Mouse (Mus musculus): ENCODE measurements around the gene Gm14862. TPM values are rescaled to one million over a fixed set of nuclear protein-coding genes. Genes with fewer than 3 reads are reported as not detected.

Gene Gm14862
- polyA plus RNA-seq, 1 experiment from 2014 or later = not detected

GRCm38 (mm10) chrX:9221206-9221605, 35.5 kb downstream of the Gm14862 start:
- WGBS = 30% methylated on average over 6 of the region's 6 CpGs
- ATAC-seq (ENCODE audit: insufficient number of reproducible peaks, low FRiP score, low TSS enrichment, low read depth) = no peak
- no peak overlapping the region for H3K4me3 ChIP-seq (replicated peaks)
- no peaks in the 10 kb centered on the region for H3K36me3 ChIP-seq
- H3K9ac ChIP-seq = no peak overlapping the region
- no peaks in the 10 kb centered on the region for H3K9me3 ChIP-seq (replicated peaks)
- no peaks in the 10 kb centered on the region for H3K4me1 ChIP-seq
- H3K4me2 ChIP-seq (replicated peaks) = no peak overlapping the region
- no peaks in the 10 kb centered on the region for H3K27me3 ChIP-seq
- H3K27ac ChIP-seq (replicated peaks) = no peak overlapping the region

GRCm38 (mm10) chrX:9219570-9219969, 37.1 kb downstream of the Gm14862 start:
- no peak for ATAC-seq (ENCODE audit: insufficient number of reproducible peaks, low FRiP score, low TSS enrichment, low read depth)
- Histone ChIP-seq H3K9ac (no peak overlapping the region), H3K4me1 (no peaks in the 10 kb centered on the region), H3K36me3 (no peaks in the 10 kb centered on the region), H3K9me3 (replicated peaks) (no peaks in the 10 kb centered on the region), H3K27ac (replicated peaks) (no peak overlapping the region), H3K4me2 (replicated peaks) (no peak overlapping the region), H3K27me3 (no peaks in the 10 kb centered on the region), H3K4me3 (replicated peaks) (no peak overlapping the region)
- 86% methylated on average over 3 of the region's 3 CpGs for WGBS

- H3K9me3 ChIP-seq (replicated peaks) = no peaks in the 10 kb centered on the region
- no peaks in the 10 kb centered on the region for H3K36me3 ChIP-seq
- no peak overlapping the region for H3K9ac ChIP-seq
- H3K27ac ChIP-seq (replicated peaks) = no peak overlapping the region
- no peak overlapping the region for H3K4me3 ChIP-seq (replicated peaks)
- WGBS = 87% methylated on average over 2 of the region's 2 CpGs
- no peak for ATAC-seq (ENCODE audit: insufficient number of reproducible peaks, low FRiP score, low TSS enrichment, low read depth)
- no peaks in the 10 kb centered on the region for H3K4me1 ChIP-seq
- no peak overlapping the region for H3K4me2 ChIP-seq (replicated peaks)
- H3K27me3 ChIP-seq = no peaks in the 10 kb centered on the region
These were observed 40.5 kb downstream of the Gm14862 start for GRCm38 (mm10) chrX:9216244-9216643.

- no peak overlapping the region for H3K4me2 ChIP-seq (replicated peaks)
- H3K4me3 ChIP-seq (replicated peaks) = no peak overlapping the region
- WGBS = 67% methylated on average over 2 of the region's 2 CpGs
These were observed 51.6 kb downstream of the Gm14862 start for GRCm38 (mm10) chrX:9205121-9205520.

GRCm38 (mm10) chrX:9202781-9203405, 53.8 kb downstream of the Gm14862 start:
- Histone ChIP-seq H3K4me1 (no peaks in the 10 kb centered on the region), H3K27me3 (peaks cover 8% of the 10 kb centered on the region), H3K27ac (replicated peaks) (no peak overlapping the region), H3K9ac (no peak overlapping the region), H3K9me3 (replicated peaks) (no peaks in the 10 kb centered on the region), H3K4me3 (replicated peaks) (no peak overlapping the region), H3K4me2 (replicated peaks) (no peak overlapping the region), H3K36me3 (no peaks in the 10 kb centered on the region)
- 69% methylated on average over 7 of the region's 7 CpGs for WGBS
- no peak for ATAC-seq (ENCODE audit: insufficient number of reproducible peaks, low FRiP score, low TSS enrichment, low read depth)

More at GRCm38 (mm10) chrX:9205121-9205520, 51.6 kb downstream of the Gm14862 start:
- no peak for ATAC-seq (ENCODE audit: insufficient number of reproducible peaks, low FRiP score, low TSS enrichment, low read depth)
- Histone ChIP-seq H3K4me1 (no peaks in the 10 kb centered on the region), H3K27ac (replicated peaks) (no peak overlapping the region), H3K36me3 (no peaks in the 10 kb centered on the region), H3K9me3 (replicated peaks) (no peaks in the 10 kb centered on the region), H3K9ac (no peak overlapping the region), H3K27me3 (peaks cover 2% of the 10 kb centered on the region)

- Histone ChIP-seq H3K4me2 (replicated peaks) (no peak overlapping the region), H3K36me3 (no peaks in the 10 kb centered on the region), H3K4me3 (replicated peaks) (no peak overlapping the region), H3K27me3 (peaks cover 8% of the 10 kb centered on the region), H3K27ac (replicated peaks) (no peak overlapping the region), H3K9ac (no peak overlapping the region), H3K9me3 (replicated peaks) (no peaks in the 10 kb centered on the region), H3K4me1 (no peaks in the 10 kb centered on the region)
- ATAC-seq (ENCODE audit: insufficient number of reproducible peaks, low FRiP score, low TSS enrichment, low read depth) = no peak
- 47% methylated on average over 2 of the region's 2 CpGs for WGBS
These were observed 54.7 kb downstream of the Gm14862 start for GRCm38 (mm10) chrX:9201954-9202353.

Other genes starting within 250 kb of the Gm14862 start
- gene Fthl17e, start 223.4 kb downstream of the Gm14862 start, polyA plus RNA-seq (2015; fragmentation: Nextera tagmentation; extraction: Ambion mirVana) = not detected in 2 replicates
- not detected in 2 replicates for gene Fthl17f, start 193.9 kb downstream of the Gm14862 start, polyA plus RNA-seq (2015; fragmentation: Nextera tagmentation; extraction: Ambion mirVana)
- not detected in 2 replicates for gene 4930402K13Rik, start 152.3 kb downstream of the Gm14862 start, polyA plus RNA-seq (2015; fragmentation: Nextera tagmentation; extraction: Ambion mirVana)
- gene Lancl3, start 57.0 kb downstream of the Gm14862 start, polyA plus RNA-seq (2015; fragmentation: Nextera tagmentation; extraction: Ambion mirVana) = 0.88 and 0.96 TPM in 2 replicates
- 1.1 and 2.0 TPM in 2 replicates for gene Xk, start 15.9 kb upstream of the Gm14862 start, polyA plus RNA-seq (2015; fragmentation: Nextera tagmentation; extraction: Ambion mirVana)
- not detected in 2 replicates for gene H2al1m, start 26.9 kb upstream of the Gm14862 start, polyA plus RNA-seq (2015; fragmentation: Nextera tagmentation; extraction: Ambion mirVana)
- not detected in 2 replicates for gene H2al1k, start 93.7 kb upstream of the Gm14862 start, polyA plus RNA-seq (2015; fragmentation: Nextera tagmentation; extraction: Ambion mirVana)
- gene Cybb, start 230.9 kb upstream of the Gm14862 start, polyA plus RNA-seq (2015; fragmentation: Nextera tagmentation; extraction: Ambion mirVana) = 2.8 and 3.2 TPM in 2 replicates